Mouse (Mus musculus) retina, postnatal 1 day (tissue): ENCODE results near the gene Ppfia1.
A peak's percentile ranks its signal among the peaks of the same experiment; 100 is the strongest.

Experiments
- DNase-seq: peaks from one replicate; pipeline ENCODE4 v3.0.0-alpha.2; 2012

Ppfia1 gene

GRCm38 (mm10) chr7:144549904-144550566, 3.5 kb downstream of the Ppfia1 start:
- no peak for DNase-seq

GRCm38 (mm10) chr7:144545231-144545630, 8.3 kb downstream of the Ppfia1 start:
- no peak for DNase-seq

DNA sequence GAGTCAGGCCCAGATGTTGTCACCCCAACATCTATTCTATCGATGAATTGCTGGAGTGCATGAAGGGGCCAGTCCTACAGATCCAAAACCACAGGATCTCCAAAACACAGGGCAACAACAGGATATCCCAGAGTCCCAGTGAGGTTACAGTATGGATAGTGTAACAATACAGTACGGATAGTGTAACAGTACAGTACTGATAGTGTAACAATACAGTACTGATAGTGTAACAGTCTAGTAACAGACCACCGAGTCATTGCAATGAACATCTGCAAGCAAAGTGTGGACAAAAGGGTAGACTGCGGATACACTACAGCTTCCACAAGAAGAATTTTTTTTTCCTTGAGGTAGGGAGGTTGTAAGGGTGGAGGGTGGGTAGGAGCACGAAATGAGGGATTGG, 12.2 kb downstream of the Ppfia1 start:
- no peak for DNase-seq

DNA sequence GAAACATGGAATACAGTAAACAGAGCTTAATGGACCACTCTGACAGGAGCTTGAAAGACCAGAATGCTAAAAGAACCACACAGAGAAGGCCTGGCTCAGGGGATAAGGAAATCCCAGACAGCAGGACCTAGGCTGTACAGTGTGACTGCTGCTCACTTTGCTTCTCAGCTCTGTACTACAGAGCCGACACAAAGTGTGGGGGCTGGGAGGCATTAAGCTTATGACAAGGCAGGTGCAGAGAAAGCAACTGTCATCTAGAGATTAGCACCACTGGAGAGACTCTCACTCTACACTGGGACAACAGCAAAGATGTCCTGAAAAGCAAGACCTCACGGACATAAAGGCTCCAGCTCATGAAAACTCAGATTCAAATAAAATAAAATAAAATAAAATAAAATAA, 14.4 kb downstream of the Ppfia1 start:
- peak; percentile 73 for DNase-seq

- DNase-seq: no peak
Observed at GRCm38 (mm10) chr7:144538030-144538644, 15.4 kb downstream of the Ppfia1 start.

DNA sequence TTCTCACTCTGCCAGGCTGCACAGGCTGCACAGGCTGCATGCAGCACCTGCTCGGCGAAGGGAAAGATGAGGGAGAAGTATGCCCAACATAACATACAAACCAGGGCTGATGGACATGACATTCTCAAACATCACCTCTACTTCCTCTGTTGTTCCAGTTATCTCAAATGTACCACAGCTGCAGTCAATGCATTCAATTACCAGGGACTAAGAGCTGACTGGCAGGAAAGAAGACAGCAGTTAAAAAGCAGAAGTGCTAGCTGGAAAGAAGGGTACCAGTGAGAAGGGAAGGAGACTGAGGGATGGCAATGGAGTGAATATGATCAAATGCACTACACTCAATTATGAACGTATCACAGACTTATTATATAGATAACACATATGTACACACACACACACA, 17.2 kb downstream of the Ppfia1 start:
- DNase-seq: no peak

DNA sequence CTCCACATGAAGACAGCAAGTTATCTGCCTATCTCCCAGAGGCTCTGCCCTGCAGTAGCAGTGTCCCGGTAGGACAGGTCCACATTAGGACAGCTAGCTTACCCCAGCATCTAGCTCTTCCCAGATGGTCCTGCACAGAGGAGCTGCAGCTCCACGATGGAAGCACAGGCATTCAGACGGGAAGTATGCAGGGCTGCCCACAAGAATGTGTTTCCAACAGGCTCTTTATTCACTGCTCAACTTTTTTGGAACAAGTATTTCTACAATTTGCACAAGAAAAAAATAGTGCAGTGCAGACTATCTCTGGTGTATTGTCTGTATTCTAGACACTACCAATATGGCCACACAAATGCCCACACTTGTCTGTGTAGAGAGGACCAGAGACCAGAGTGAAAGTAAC, 18.8 kb downstream of the Ppfia1 start:
- no peak for DNase-seq

GRCm38 (mm10) chr7:144531585-144532378, 21.7 kb downstream of the Ppfia1 start:
- DNase-seq: peak; percentile 21

GRCm38 (mm10) chr7:144529851-144530250, 23.7 kb downstream of the Ppfia1 start:
- DNase-seq: no peak

GRCm38 (mm10) chr7:144527723-144528221, 25.8 kb downstream of the Ppfia1 start:
- no peak for DNase-seq

DNA sequence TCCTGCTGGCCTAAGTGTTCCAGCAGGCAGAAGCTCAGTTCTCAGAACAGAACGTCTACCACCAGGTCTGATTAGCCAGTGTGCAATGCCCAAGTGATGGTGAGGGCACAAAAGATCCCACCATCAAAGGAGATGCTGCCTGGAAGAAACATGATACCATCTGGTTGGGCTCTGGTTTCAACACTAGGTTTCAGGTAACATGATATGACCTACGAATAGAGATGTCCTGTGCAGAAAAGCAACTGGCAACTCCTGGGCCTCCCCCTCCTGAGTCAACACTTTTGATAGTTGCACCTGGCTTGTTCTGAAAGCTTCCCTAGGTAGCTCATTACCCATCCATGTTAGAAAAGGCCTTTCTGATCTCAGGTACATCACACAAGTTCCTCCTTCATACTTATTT, 26.9 kb downstream of the Ppfia1 start:
- no peak for DNase-seq

GRCm38 (mm10) chr7:144524427-144525191, 28.9 kb downstream of the Ppfia1 start:
- DNase-seq: no peak

GRCm38 (mm10) chr7:144523415-144523814, 30.1 kb downstream of the Ppfia1 start:
- DNase-seq: no peak

GRCm38 (mm10) chr7:144521927-144522326, 31.6 kb downstream of the Ppfia1 start:
- no peak for DNase-seq

DNA sequence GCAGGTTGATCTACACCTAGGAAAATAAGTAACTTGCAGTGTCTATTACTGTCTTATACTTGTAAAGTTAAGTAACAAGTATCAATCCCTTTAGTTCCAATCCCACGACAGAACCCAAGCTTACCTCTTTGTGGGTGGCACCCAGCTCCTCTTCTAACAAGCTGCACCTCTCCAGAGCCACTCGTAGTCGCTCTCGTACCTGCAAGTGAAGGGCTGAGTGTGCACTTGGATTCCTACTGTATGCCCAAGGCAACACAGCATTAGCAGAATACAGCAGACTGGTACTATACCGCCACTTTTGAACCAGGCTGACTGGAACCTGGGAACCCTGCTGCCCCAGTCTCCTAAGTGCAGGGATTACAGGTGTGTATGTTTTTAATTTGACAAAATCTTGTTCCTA, 33.7 kb downstream of the Ppfia1 start:
- DNase-seq: no peak

DNA sequence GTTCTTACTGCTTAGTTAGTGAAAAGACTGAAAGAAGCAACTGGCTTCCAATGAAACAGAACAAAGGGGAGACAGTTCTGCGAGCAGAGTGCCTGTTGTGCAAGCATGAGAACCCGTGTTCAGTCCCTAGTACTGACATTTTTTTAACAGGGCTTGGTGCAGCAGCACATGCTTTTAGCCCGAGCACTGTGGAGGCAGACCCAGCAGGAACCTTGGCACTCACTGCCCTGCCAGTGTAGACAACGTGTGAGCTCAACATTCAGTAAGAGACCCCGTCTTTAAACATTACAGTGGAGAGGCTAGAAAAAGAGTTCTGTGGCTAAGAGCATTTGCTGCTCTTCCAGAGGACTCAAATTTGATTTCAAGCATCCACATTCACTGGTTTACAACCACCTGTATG, 36.8 kb downstream of the Ppfia1 start:
- DNase-seq: no peak

DNA sequence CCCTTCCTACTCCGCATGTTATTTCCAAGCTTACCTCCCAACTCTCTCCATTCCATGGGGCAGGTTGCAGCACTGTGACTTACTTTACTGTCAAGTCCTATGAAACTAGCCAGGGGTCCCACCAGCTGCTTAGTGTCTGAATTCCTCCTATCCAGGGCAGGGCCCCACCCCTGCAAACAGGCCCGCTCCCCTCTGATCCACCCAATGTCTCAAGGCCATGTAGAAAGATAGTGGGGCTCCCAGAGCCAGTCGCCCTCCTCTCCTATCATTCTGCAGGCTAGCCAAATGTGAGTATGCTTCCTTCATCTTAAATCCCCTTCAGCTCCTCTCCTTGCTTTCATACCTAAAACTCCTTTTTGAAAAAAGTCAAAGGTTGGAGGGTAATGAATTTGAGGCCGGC, 44.4 kb downstream of the Ppfia1 start:
- DNase-seq: no peak

- no peak for DNase-seq
Observed at GRCm38 (mm10) chr7:144506807-144507206, 46.7 kb downstream of the Ppfia1 start.

DNA sequence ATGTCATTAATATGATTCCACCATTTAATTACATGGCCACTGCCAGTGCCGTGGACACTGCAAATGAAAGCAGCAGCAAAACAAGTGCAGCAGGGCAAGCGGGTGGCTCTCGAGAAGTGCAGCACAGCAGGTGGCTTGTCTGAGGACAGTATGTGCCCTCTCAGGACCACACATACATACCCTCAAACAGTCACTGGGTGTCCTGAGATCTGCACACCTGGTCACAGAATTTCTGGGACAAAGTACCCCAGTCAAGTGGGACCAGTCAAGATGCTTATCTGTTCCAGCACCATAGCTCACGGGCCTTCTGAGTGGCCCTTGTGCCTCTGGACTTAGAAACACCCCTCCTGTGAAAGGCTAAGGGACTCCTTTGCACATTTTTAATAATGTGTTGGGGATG, 49.6 kb downstream of the Ppfia1 start:
- DNase-seq: no peak

DNA sequence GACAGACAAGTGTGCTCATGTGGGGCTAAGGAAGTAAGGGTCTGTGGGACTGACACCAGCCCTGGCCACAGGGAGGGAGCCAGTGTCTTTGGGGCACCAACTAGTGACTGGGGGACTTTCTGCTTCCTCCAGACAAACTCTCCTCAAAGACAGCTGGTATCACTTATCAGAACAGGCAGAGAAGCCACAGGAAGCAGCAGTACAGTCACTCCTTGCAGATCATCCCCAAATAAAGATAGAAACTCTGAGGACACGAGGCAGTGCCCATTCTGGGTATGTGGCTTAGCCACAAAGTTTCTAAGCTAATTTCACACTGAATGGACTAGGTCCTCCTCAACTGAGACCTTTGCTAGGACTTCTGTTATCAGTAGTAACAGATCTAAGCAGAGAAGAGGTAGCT, 60.6 kb downstream of the Ppfia1 start:
- DNase-seq: no peak

DNA sequence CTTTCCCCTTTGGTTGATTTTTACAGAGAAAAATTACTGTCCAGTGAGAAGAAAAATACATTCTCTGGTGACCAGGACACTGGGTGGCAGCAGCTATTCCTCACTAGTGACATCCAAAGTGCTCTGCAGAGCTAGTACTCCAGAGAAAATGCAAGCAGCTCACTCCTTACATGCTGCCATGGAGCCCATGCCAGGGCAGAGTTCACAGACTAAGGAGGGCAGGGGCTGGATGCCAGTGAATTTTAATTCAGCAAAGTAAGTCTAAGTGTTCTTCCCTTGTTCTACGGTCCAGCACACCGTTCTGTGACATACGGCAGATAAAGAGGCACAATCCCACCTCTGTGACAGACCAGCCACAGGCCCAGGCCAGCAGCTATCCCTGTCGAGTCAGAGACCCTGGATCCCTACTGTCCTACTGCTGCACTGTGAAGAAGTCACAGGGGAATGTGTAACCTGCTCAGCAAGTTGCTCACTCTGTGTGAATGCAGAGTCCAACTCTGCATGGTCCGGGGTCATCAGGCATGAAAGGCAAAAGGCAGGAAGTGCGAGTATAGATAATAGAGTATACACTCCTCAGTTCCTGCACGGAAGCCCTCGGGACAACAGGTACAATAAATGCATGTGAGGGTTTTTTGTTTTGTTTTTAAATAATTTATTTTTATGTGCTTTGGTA, 63.2 kb downstream of the Ppfia1 start:
- DNase-seq: no peak

DNA sequence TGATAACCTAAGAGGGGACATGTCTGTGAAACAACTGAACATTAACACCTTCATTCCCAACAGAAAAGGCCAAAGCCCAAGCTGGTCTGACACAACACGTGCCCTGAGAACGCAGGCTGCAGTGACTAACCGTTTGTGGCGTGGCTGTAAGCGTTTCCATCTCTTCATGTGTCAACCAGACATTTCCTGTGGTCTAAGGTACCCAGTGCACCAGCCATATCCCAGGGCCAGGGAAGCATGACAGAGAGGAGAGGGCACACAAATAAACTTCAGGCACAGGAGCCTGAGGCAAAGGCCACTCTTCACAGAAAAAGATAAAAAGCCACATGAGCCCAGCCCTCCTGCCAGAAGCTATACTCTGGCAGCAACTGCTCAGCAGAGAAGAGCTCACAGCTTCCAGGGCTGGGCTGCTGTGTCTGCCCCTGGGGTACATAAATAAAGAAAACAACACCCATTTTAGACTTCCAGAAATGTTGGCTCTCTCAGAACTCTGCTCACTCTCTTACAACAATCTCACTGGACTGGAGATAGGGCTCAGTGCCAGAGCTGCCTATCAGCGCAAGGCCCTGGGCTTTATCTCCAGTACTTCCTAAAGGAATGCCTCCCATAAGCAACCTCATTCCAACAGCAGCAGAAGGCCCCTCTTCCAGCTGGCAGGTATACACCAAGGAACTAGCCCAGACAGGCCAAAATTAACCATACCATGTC, 64.3 kb downstream of the Ppfia1 start:
- no peak for DNase-seq
